Mouse (Mus musculus) forebrain, embryonic 14.5 days (tissue): Measurements from ENCODE around the gene Zfp963. TPM values are rescaled to one million over a fixed set of nuclear protein-coding genes. Genes with fewer than 3 reads are reported as not detected.

Source experiments
- ATAC-seq: fragments of 200-750 bp; cut with Nextera tagmentation; 2 replicates; pipeline ENCODE4 v1.8.0; 2017; ENCODE audit warnings: mild to moderate bottlenecking, moderate library complexity
- DNase-seq: peaks from one replicate; pipeline ENCODE4 v3.0.0-alpha.2; 2015; ENCODE audit warnings: low spot score
- H3K27ac ChIP-seq: fragments of 300-500 bp; sonication (generic); 2 replicates; pipeline ENCODE4 v1.5.1; 2014; ENCODE audit warnings: low read depth, mild to moderate bottlenecking, control low read depth, low read length, moderate library complexity
- H3K27me3 ChIP-seq: fragments of 300-500 bp; sonication (generic); replicated peaks from 2 replicates; pipeline ENCODE4 v1.6.1; 2014; ENCODE audit warnings: low read length, control low read depth, mixed read lengths; ENCODE audit not compliant: control insufficient read depth, insufficient read depth
- H3K36me3 ChIP-seq: fragments of 300-500 bp; sonication (generic); 2 replicates; pipeline ENCODE4 v1.6.1; 2014; ENCODE audit warnings: low read length, control low read depth; ENCODE audit not compliant: control insufficient read depth, insufficient read depth
- H3K4me1 ChIP-seq: fragments of 300-500 bp; sonication (generic); 2 replicates; pipeline ENCODE4 v1.6.1; 2014; ENCODE audit warnings: antibody characterized with exemption, low read length, control low read depth; ENCODE audit not compliant: control insufficient read depth, insufficient read depth
- H3K4me2 ChIP-seq: fragments of 300-500 bp; sonication (generic); 2 replicates; pipeline ENCODE4 v1.6.1; 2014; ENCODE audit warnings: mild to moderate bottlenecking, control low read depth, low read length
- H3K4me3 ChIP-seq: fragments of 300-500 bp; sonication (generic); 2 replicates; pipeline ENCODE4 v1.5.1; 2014; ENCODE audit warnings: low read depth, low read length, control low read depth
- H3K9ac ChIP-seq: fragments of 300-500 bp; sonication (generic); 2 replicates; pipeline ENCODE4 v1.6.1; 2014; ENCODE audit warnings: mild to moderate bottlenecking, low read length, control low read depth, moderate library complexity
- H3K9me3 ChIP-seq: fragments of 300-500 bp; sonication (generic); replicated peaks from 2 replicates; pipeline ENCODE4 v1.6.1; 2016; ENCODE audit warnings: low read length, control low read depth, mixed read lengths; ENCODE audit not compliant: control insufficient read depth
- WGBS: fragments of 180-500 bp; shearing (Covaris S2); extraction: QIAGEN DNeasy Blood & Tissue Kit; methylation state at CpG from one replicate; pipeline ENCODE4 v1.1.7; 2014; 5-methylcytosine and 5-hydroxymethylcytosine counted together
- polyA plus RNA-seq: library from polyadenylated mRNA; unstranded; fragments of >200 nt; fragmentation: Nextera tagmentation; extraction: Ambion mirVana; gene quantifications from 2 replicates; pipeline ENCODE4 v1.2.1, GENCODE M21; 2014

Zfp963 gene
- polyA plus RNA-seq, 1 experiment from 2014 or later = 10.0 TPM

DNA sequence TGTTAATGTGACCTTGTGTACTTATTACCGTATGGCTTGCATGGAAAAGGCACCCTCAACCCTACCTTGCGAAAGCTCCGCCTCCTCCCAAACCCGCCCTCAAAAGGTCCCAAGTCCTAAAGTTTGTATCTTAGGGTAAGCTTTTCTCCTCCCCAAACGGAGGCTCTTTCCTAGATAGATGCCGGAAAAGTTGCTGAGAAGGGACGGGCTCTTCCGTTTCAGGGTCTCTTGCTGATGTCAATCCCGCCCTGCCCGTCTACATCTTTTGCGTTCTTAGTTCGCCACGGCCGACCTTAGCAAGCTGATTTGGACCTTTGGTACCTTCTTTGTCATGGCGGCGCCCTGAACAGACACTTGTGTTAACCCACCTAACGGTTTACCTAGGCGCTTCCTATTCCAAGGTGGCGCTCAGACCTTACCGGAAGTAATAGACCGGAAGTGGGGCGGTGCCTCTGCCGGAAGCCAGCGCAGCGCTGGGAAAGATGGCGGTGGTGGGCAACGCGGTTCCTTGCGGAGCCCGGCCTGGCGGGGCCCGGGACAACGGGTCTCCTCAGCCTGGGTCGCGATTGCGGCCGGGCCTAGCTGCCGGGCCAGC, 41.1 kb upstream of the Zfp963 start, which contains the start of the genes Atp13a1 and Zfp866:
Gene Atp13a1 (plus strand): TSS at position 391 of the 595 bp plus-strand sequence.
Gene Zfp866 (minus strand): TSS at position 406 of the 595 bp plus-strand sequence.
- Histone ChIP-seq H3K4me2 (peak within 1 kb of the TSS; percentile 90), H3K9ac (peak within 1 kb of the TSS; percentile 92), H3K9me3 (no peaks in the 10 kb centered on the region), H3K4me1 (peaks cover 14% of the 10 kb centered on the region), H3K27ac (peak within 1 kb of the TSS; percentile 74), H3K27me3 (no peaks in the 10 kb centered on the region), H3K36me3 (peaks cover 29% of the 10 kb centered on the region), H3K4me3 (peak within 1 kb of the TSS; percentile 99)
- ATAC-seq (peak; percentile 97), DNase-seq (peak; percentile 93)
- under 1% methylated on average over 37 of the region's 38 CpGs for WGBS

- H3K4me2 ChIP-seq = peak overlapping the region; percentile 90
- no peaks in the 10 kb centered on the region for H3K27me3 ChIP-seq
- H3K9me3 ChIP-seq = no peaks in the 10 kb centered on the region
- DNase-seq (no peak), ATAC-seq (peak; percentile 26; the same call in 1 of the 2 replicates)
- H3K9ac ChIP-seq = peak overlapping the region; percentile 92
- H3K4me3 ChIP-seq = peak overlapping the region; percentile 99
- H3K36me3 ChIP-seq = peaks cover 24% of the 10 kb centered on the region
- H3K4me1 ChIP-seq = peaks cover 14% of the 10 kb centered on the region
- no peak overlapping the region for H3K27ac ChIP-seq
- 25% methylated on average over 11 of the region's 11 CpGs for WGBS
Observed at GRCm38 (mm10) chr8:69790364-69790763, 40.6 kb upstream of the Zfp963 start.

GRCm38 (mm10) chr8:69789731-69790130, 40.0 kb upstream of the Zfp963 start:
- Histone ChIP-seq H3K4me1 (peaks cover 14% of the 10 kb centered on the region), H3K36me3 (peaks cover 18% of the 10 kb centered on the region), H3K9me3 (no peaks in the 10 kb centered on the region), H3K4me3 (no peak overlapping the region), H3K9ac (no peak overlapping the region), H3K4me2 (no peak overlapping the region), H3K27ac (no peak overlapping the region), H3K27me3 (no peaks in the 10 kb centered on the region)
- 73% methylated on average over 5 of the region's 5 CpGs for WGBS
- ATAC-seq = no peak
- DNase-seq = no peak

DNA sequence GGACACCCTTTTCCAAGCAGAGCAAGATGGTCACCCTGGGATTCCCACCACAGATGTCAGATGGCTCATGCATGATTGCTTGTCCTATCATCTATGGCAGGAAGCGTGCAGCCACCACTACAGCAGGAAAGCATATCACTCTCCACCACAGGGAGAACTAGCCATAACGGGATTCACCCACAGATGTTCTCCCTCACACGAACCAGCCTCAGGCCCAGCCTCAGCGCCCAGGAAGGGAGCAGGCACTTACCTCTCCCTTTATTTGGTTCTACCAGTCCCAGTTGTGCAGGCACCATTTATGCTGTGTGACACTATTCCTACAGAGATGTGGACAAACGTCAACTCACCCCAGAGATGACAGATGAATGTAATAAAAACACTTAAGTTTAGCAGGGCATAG, 39.3 kb upstream of the Zfp963 start:
- H3K9ac ChIP-seq = no peak overlapping the region
- H3K4me3 ChIP-seq = no peak overlapping the region
- peaks cover 14% of the 10 kb centered on the region for H3K4me1 ChIP-seq
- WGBS = 95% methylated on average over 5 of the region's 5 CpGs
- H3K27me3 ChIP-seq = no peaks in the 10 kb centered on the region
- no peaks in the 10 kb centered on the region for H3K9me3 ChIP-seq
- no peak for DNase-seq
- ATAC-seq = no peak
- no peak overlapping the region for H3K4me2 ChIP-seq
- H3K27ac ChIP-seq = no peak overlapping the region
- H3K36me3 ChIP-seq = peaks cover 12% of the 10 kb centered on the region

GRCm38 (mm10) chr8:69777111-69777510, 27.3 kb upstream of the Zfp963 start:
- H3K9me3 ChIP-seq = no peaks in the 10 kb centered on the region
- no peaks in the 10 kb centered on the region for H3K36me3 ChIP-seq
- H3K27me3 ChIP-seq = no peaks in the 10 kb centered on the region
- H3K9ac ChIP-seq = no peak overlapping the region
- H3K4me3 ChIP-seq = no peak overlapping the region
- H3K27ac ChIP-seq = no peak overlapping the region
- peaks cover 12% of the 10 kb centered on the region for H3K4me1 ChIP-seq
- ATAC-seq = no peak
- 63% methylated on average over 11 of the region's 12 CpGs for WGBS
- no peak for DNase-seq
- no peak overlapping the region for H3K4me2 ChIP-seq

DNA sequence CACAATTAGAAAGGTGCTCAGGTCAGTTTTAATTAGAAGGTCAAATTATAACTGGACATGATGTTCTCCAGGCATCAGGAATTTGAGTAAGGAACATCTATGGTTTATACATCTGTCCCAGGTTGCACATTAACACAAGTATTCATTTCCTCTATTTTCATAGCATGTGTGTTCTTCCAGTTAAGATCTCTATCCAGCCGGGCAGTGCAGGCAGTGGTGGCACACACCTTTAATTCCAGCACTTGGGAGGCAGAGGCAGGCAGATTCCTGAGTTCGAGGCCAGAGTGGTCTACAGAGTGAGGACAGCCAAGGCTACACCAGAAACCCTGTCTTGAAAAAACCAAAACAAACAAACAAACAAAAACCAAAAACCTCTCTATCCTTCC, 25.4 kb upstream of the Zfp963 start:
- peak overlapping the region; percentile 56 for H3K4me2 ChIP-seq
- no peaks in the 10 kb centered on the region for H3K27me3 ChIP-seq
- peak overlapping the region; percentile 58 for H3K4me3 ChIP-seq
- ATAC-seq (no peak; the same call in 1 of the 2 replicates), DNase-seq (no peak)
- H3K36me3 ChIP-seq = peaks cover 1% of the 10 kb centered on the region; the same call in 1 of the 2 replicates
- peak overlapping the region; percentile 43 for H3K9ac ChIP-seq
- WGBS = 58% methylated on average over 2 of the region's 2 CpGs
- no peaks in the 10 kb centered on the region for H3K9me3 ChIP-seq
- peak overlapping the region; percentile 98; the same call in 1 of the 2 replicates for H3K27ac ChIP-seq
- H3K4me1 ChIP-seq = peaks cover 17% of the 10 kb centered on the region

DNA sequence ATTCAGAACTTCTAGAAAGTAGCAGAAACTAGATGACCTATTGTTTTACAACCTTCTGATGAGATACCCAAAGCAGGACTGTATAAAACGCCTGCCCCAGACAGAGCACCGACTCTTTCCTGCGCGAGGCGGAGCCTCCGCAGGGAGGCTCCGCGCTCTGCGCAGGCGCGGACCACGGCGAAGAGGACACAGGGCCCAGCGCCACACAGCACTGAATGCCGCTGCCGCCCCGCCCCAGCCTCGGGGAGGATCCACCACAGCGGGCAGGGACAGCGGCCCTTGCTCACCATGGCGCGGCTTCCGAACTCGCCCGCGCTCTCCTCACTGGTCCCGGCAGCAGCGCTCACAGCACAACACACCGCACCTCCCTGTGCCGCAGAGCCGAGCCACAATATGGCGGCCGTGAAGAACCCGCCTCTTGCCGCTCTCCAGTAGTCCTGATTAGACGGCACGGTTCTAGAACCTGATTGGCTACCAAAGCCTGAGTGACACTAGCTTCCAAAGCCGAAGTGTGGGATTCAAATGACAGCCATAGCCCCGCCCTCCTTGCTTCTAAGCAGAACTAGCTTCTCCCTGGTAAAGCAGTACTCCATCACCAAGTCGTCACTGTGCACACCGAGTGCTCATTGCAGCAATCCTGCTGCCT, 24.9 kb upstream of the Zfp963 start, which contains the start of gene Gm20422:
Gene Gm20422 (minus strand): TSS at position 384 of the 646 bp plus-strand sequence.
- Histone ChIP-seq H3K4me3 (peak within 1 kb of the TSS; percentile 58), H3K27ac (peak within 1 kb of the TSS; percentile 98), H3K9me3 (no peaks in the 10 kb centered on the region), H3K4me2 (peak within 1 kb of the TSS; percentile 56), H3K9ac (peak within 1 kb of the TSS; percentile 78), H3K4me1 (peaks cover 17% of the 10 kb centered on the region), H3K36me3 (peaks cover 7% of the 10 kb centered on the region; the same call in 1 of the 2 replicates), H3K27me3 (no peaks in the 10 kb centered on the region)
- WGBS = under 1% methylated on average over 41 of the region's 41 CpGs
- DNase-seq = peak; percentile 100
- ATAC-seq = peak; percentile 99

- no peak overlapping the region for H3K9ac ChIP-seq
- 87% methylated on average over 2 of the region's 2 CpGs for WGBS
- H3K27ac ChIP-seq = no peak overlapping the region
Observed at GRCm38 (mm10) chr8:69772106-69772505, 22.3 kb upstream of the Zfp963 start.

GRCm38 (mm10) chr8:69771221-69771620, 21.5 kb upstream of the Zfp963 start:
- H3K4me2 ChIP-seq = no peak overlapping the region
- no peak overlapping the region for H3K4me3 ChIP-seq
- 90% methylated on average over 9 of the region's 9 CpGs for WGBS
- DNase-seq (no peak), ATAC-seq (no peak)
- H3K9me3 ChIP-seq = 0 out of 2 replicates have a peak, but pooled peaks cover 3% of the 10 kb centered on the region
- H3K27me3 ChIP-seq = no peaks in the 10 kb centered on the region
- no peak overlapping the region for H3K27ac ChIP-seq
- peaks cover 17% of the 10 kb centered on the region for H3K4me1 ChIP-seq
- H3K9ac ChIP-seq = no peak overlapping the region
- peaks cover 37% of the 10 kb centered on the region for H3K36me3 ChIP-seq

More at GRCm38 (mm10) chr8:69772106-69772505, 22.3 kb upstream of the Zfp963 start:
- H3K4me3 ChIP-seq = no peak overlapping the region
- peaks cover 17% of the 10 kb centered on the region for H3K4me1 ChIP-seq
- H3K9me3 ChIP-seq = no peaks in the 10 kb centered on the region
- peaks cover 28% of the 10 kb centered on the region for H3K36me3 ChIP-seq
- no peak overlapping the region for H3K4me2 ChIP-seq
- H3K27me3 ChIP-seq = no peaks in the 10 kb centered on the region
- ATAC-seq (no peak), DNase-seq (no peak)
